Mouse (Mus musculus) midbrain, embryonic 14.5 days (tissue): ENCODE data around the gene Sppl3. TPM values are rescaled to one million over a fixed set of nuclear protein-coding genes. Genes with fewer than 3 reads are reported as not detected.
"Not testable (repeated sequence)": the region's sequence is repeated elsewhere in the genome, so short reads cannot be mapped to it uniquely, and the experiment has no call there.

Experiments used
- ATAC-seq: fragments of 200-750 bp; cut with Nextera tagmentation; 2 replicates; pipeline ENCODE4 v1.8.0; 2017; ENCODE audit warnings: moderate number of reproducible peaks, moderate library complexity; ENCODE audit not compliant: low FRiP score, low TSS enrichment
- DNase-seq: peaks from one replicate; pipeline ENCODE4 v3.0.0-alpha.2; 2015
- H3K27ac ChIP-seq: fragments of 300-500 bp; sonication (generic); replicated peaks from 2 replicates; pipeline ENCODE4 v1.5.1; 2014; ENCODE audit warnings: mild to moderate bottlenecking, low read depth, low read length, moderate library complexity
- H3K27me3 ChIP-seq: fragments of 300-500 bp; sonication (generic); 2 replicates; pipeline ENCODE4 v1.6.1; 2014; ENCODE audit warnings: low read length, control low read depth, mixed read lengths; ENCODE audit not compliant: control insufficient read depth, insufficient read depth
- H3K36me3 ChIP-seq: fragments of 300-500 bp; sonication (generic); 2 replicates; pipeline ENCODE4 v1.6.1; 2014; ENCODE audit warnings: low read length, control low read depth; ENCODE audit not compliant: control insufficient read depth, insufficient read depth
- H3K4me1 ChIP-seq: fragments of 300-500 bp; sonication (generic); 2 replicates; pipeline ENCODE4 v1.6.1; 2014; ENCODE audit warnings: mild to moderate bottlenecking, antibody characterized with exemption, low read length, control low read depth; ENCODE audit not compliant: control insufficient read depth, insufficient read depth
- H3K4me2 ChIP-seq: fragments of 300-500 bp; sonication (generic); 2 replicates; pipeline ENCODE4 v1.6.1; 2014; ENCODE audit warnings: mild to moderate bottlenecking, low read length, moderate library complexity
- H3K4me3 ChIP-seq: fragments of 300-500 bp; sonication (generic); replicated peaks from 2 replicates; pipeline ENCODE4 v1.5.1; 2014; ENCODE audit warnings: low read depth, low read length
- H3K9ac ChIP-seq: fragments of 300-500 bp; sonication (generic); replicated peaks from 2 replicates; pipeline ENCODE4 v1.6.1; 2014; ENCODE audit warnings: mild to moderate bottlenecking, low read length, moderate library complexity
- H3K9me3 ChIP-seq: fragments of 300-500 bp; sonication (generic); 2 replicates; pipeline ENCODE4 v1.6.1; 2016; ENCODE audit warnings: low read length, control low read depth, mixed read lengths; ENCODE audit not compliant: control insufficient read depth
- WGBS: fragments of 180-500 bp; shearing (Covaris S2); extraction: QIAGEN DNeasy Blood & Tissue Kit; methylation state at CpG from one replicate; pipeline ENCODE4 v1.1.7; 2014; 5-methylcytosine and 5-hydroxymethylcytosine counted together
- polyA plus RNA-seq: library from polyadenylated mRNA; unstranded; fragments of >200 nt; fragmentation: Nextera tagmentation; extraction: Ambion mirVana; gene quantifications from 2 replicates; pipeline ENCODE4 v1.2.1, GENCODE M21; 2014

Gene Sppl3
- polyA plus RNA-seq, 1 experiment from 2014 or later: 33.1 TPM

GRCm38 (mm10) chr5:115068671-115069421 is 57.9 kb downstream of the Sppl3 start:
- Histone ChIP-seq H3K36me3 (peaks cover 9% of the 10 kb centered on the region), H3K9me3 (no peaks in the 10 kb centered on the region)
- WGBS: 94% methylated on average over 11 of the region's 11 CpGs

GRCm38 (mm10) chr5:115069611-115070010 is 58.7 kb downstream of the Sppl3 start:
- no peak overlapping the region for H3K9ac ChIP-seq
- H3K4me2 ChIP-seq: no peak overlapping the region
- WGBS: 98% methylated on average over 3 of the region's 3 CpGs
- H3K27me3 ChIP-seq: no peaks in the 10 kb centered on the region
- no peaks in the 10 kb centered on the region for H3K4me1 ChIP-seq
- H3K27ac ChIP-seq: no peak overlapping the region
- DNase-seq (no peak), ATAC-seq (no peak)
- H3K9me3 ChIP-seq: no peaks in the 10 kb centered on the region
- no peak overlapping the region for H3K4me3 ChIP-seq
- peaks cover 4% of the 10 kb centered on the region; the same call in 1 of the 2 replicates for H3K36me3 ChIP-seq

More at GRCm38 (mm10) chr5:115068671-115069421, 57.9 kb downstream of the Sppl3 start:
- H3K9ac ChIP-seq: no peak overlapping the region
- no peak overlapping the region for H3K27ac ChIP-seq
- ATAC-seq: no peak
- no peak for DNase-seq
- H3K4me3 ChIP-seq: no peak overlapping the region
- H3K4me1 ChIP-seq: no peaks in the 10 kb centered on the region
- no peak overlapping the region for H3K4me2 ChIP-seq
- H3K27me3 ChIP-seq: no peaks in the 10 kb centered on the region

GRCm38 (mm10) chr5:115070457-115070856 is 59.5 kb downstream of the Sppl3 start:
- no peak for DNase-seq
- WGBS: 91% methylated on average over 2 of the region's 2 CpGs
- no peak overlapping the region for H3K4me3 ChIP-seq
- H3K9me3 ChIP-seq: no peaks in the 10 kb centered on the region
- H3K27me3 ChIP-seq: no peaks in the 10 kb centered on the region
- H3K4me1 ChIP-seq: no peaks in the 10 kb centered on the region
- ATAC-seq: no peak
- H3K9ac ChIP-seq: no peak overlapping the region
- H3K36me3 ChIP-seq: 0 out of 2 replicates have a peak, but pooled peaks cover 8% of the 10 kb centered on the region
- H3K4me2 ChIP-seq: no peak overlapping the region
- H3K27ac ChIP-seq: no peak overlapping the region

GRCm38 (mm10) chr5:115071096-115071901 is 60.4 kb downstream of the Sppl3 start:
- DNase-seq: no peak
- ATAC-seq: no peak
- Histone ChIP-seq H3K4me1 (no peaks in the 10 kb centered on the region), H3K36me3 (peaks cover 12% of the 10 kb centered on the region; the same call in 1 of the 2 replicates), H3K9me3 (no peaks in the 10 kb centered on the region), H3K4me3 (no peak overlapping the region), H3K4me2 (no peak overlapping the region), H3K27me3 (no peaks in the 10 kb centered on the region), H3K9ac (no peak overlapping the region), H3K27ac (no peak overlapping the region)
- WGBS: 92% methylated on average over 11 of the region's 11 CpGs

GRCm38 (mm10) chr5:115072143-115072542 is 61.2 kb downstream of the Sppl3 start:
- ATAC-seq (no peak), DNase-seq (no peak)
- Histone ChIP-seq H3K36me3 (peaks cover 13% of the 10 kb centered on the region; the same call in 1 of the 2 replicates), H3K9me3 (no peaks in the 10 kb centered on the region), H3K27me3 (no peaks in the 10 kb centered on the region), H3K27ac (no peak overlapping the region), H3K4me3 (no peak overlapping the region), H3K4me1 (no peaks in the 10 kb centered on the region), H3K4me2 (no peak overlapping the region), H3K9ac (no peak overlapping the region)
- 95% methylated on average over 7 of the region's 7 CpGs for WGBS

- H3K27me3 ChIP-seq, H3K9ac ChIP-seq, DNase-seq, H3K4me3 ChIP-seq, ATAC-seq, H3K4me1 ChIP-seq, H3K27ac ChIP-seq, H3K4me2 ChIP-seq, H3K9me3 ChIP-seq: not testable (repeated sequence)
- WGBS: 86% methylated on average over 8 of the region's 8 CpGs
- H3K36me3 ChIP-seq: peaks cover 13% of the 10 kb centered on the region; the same call in 1 of the 2 replicates
Measured at GRCm38 (mm10) chr5:115073306-115073705, 62.4 kb downstream of the Sppl3 start.

- no peak overlapping the region for H3K4me2 ChIP-seq
- H3K27me3 ChIP-seq: no peaks in the 10 kb centered on the region
- WGBS: 90% methylated on average over 4 of the region's 4 CpGs
- ATAC-seq (no peak), DNase-seq (no peak)
- H3K36me3 ChIP-seq: peaks cover 13% of the 10 kb centered on the region; the same call in 1 of the 2 replicates
- no peak overlapping the region for H3K4me3 ChIP-seq
- no peaks in the 10 kb centered on the region for H3K9me3 ChIP-seq
- no peak overlapping the region for H3K27ac ChIP-seq
- no peaks in the 10 kb centered on the region for H3K4me1 ChIP-seq
- H3K9ac ChIP-seq: no peak overlapping the region
Measured at GRCm38 (mm10) chr5:115074749-115075148, 63.8 kb downstream of the Sppl3 start.

GRCm38 (mm10) chr5:115076144-115076901 is 65.4 kb downstream of the Sppl3 start:
- Histone ChIP-seq H3K27me3 (no peaks in the 10 kb centered on the region), H3K36me3 (peaks cover 17% of the 10 kb centered on the region; the same call in 1 of the 2 replicates), H3K4me1 (no peaks in the 10 kb centered on the region), H3K9ac (no peak overlapping the region), H3K9me3 (no peaks in the 10 kb centered on the region), H3K27ac (no peak overlapping the region), H3K4me3 (no peak overlapping the region), H3K4me2 (no peak overlapping the region)
- WGBS: 60% methylated on average over 5 of the region's 5 CpGs
- ATAC-seq (no peak), DNase-seq (peak; percentile 79)
